Mouse (Mus musculus) cortical plate, adult 2 months (tissue): ENCODE results near the gene Clec3a.

ENCODE experiments used
- CTCF ChIP-seq: fragments of 200-500 bp; IDR thresholded peaks from 2 replicates; pipeline ENCODE4 v1.5.1; 2011; ENCODE audit warnings: mild to moderate bottlenecking, control low read depth, low read length; ENCODE audit not compliant: insufficient read depth; ENCODE audit errors: extremely low read depth
- POLR2A ChIP-seq: fragments of 200-500 bp; IDR thresholded peaks from 2 replicates; pipeline ENCODE4 v1.6.1; 2011; ENCODE audit warnings: mild to moderate bottlenecking, low read length, control low read depth; ENCODE audit not compliant: insufficient read depth; ENCODE audit errors: extremely low read depth

DNA sequence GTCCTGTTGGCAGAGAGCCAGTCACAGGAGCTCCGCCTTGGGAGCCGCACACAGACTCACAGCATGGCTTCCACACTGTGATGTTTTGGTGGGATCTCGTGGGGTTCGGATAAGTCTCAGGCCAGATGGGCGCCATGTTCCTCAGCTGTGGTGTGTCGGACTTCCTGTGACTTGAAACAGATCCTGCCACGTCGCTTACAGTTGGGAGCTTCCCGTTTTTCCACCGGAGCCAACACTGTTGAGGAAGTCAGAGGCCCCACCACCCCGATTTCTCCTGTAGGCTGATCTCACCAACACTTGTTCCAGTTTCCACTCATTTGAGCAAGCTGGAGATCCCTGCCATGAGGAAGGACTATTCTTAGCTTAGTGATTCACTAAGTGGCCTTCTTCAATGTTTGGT is 55.7 kb downstream of the Clec3a start:
- TF ChIP-seq CTCF (no peak), POLR2A (no peak)
